Mouse (Mus musculus) cortical plate, adult 2 months (tissue): ENCODE results near the gene Dus2.
"Not testable (repeated sequence)": the region's sequence is repeated elsewhere in the genome, so short reads cannot be mapped to it uniquely, and the experiment has no call there.

Experiments used
- CTCF ChIP-seq: fragments of 200-500 bp; IDR thresholded peaks from 2 replicates; pipeline ENCODE4 v1.5.1; 2011; ENCODE audit warnings: mild to moderate bottlenecking, control low read depth, low read length; ENCODE audit not compliant: insufficient read depth; ENCODE audit errors: extremely low read depth
- POLR2A ChIP-seq: fragments of 200-500 bp; IDR thresholded peaks from 2 replicates; pipeline ENCODE4 v1.6.1; 2011; ENCODE audit warnings: mild to moderate bottlenecking, low read length, control low read depth; ENCODE audit not compliant: insufficient read depth; ENCODE audit errors: extremely low read depth

DNA sequence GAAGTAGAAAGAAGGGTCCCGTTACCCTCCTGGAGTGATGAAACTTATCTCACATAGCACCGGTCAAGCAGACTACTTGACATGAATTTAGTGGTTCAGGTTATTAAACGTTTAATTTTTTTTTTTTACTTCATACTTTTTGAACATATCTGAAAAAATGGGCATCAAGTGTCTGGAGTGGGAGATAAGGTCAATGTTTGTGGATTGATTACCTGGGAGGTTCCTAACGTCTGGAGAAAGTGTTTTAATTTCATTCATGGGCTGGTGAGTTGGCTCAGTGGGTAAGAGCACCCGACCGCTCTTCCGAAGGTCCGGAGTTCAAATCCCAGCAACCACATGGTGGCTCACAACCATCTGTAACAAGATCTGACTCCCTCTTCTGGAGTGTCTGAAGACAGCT lies 21.1 kb downstream of the Dus2 start:
- TF ChIP-seq CTCF, POLR2A: not testable (repeated sequence)
